Mouse (Mus musculus): ENCODE results near the gene Plekhb1.

The Plekhb1 gene

GRCm38 (mm10) chr7:100662231-100662630 is at the start of gene Plekhb1:
TSS of gene Plekhb1 (minus strand) at chr7:100662414.
- DNase-seq (ENCODE audit: low read depth, low spot score) = no peak

- DNase-seq (ENCODE audit: low read depth, low spot score) = no peak
Measured at GRCm38 (mm10) chr7:100706883-100707480, 44.8 kb upstream of the Plekhb1 start.

- peak; percentile 95 for DNase-seq (ENCODE audit: low read depth, low spot score)
Measured at GRCm38 (mm10) chr7:100706143-100706841, 44.1 kb upstream of the Plekhb1 start, which contains the start of gene Fam168a. TSS of gene Fam168a (plus strand) at chr7:100706635.

- DNase-seq (ENCODE audit: low read depth, low spot score) = peak; percentile 57
Measured at GRCm38 (mm10) chr7:100699771-100700770, 37.9 kb upstream of the Plekhb1 start.

GRCm38 (mm10) chr7:100693199-100693598 is 31.0 kb upstream of the Plekhb1 start:
- DNase-seq (ENCODE audit: low read depth, low spot score) = peak; percentile 46

- DNase-seq (ENCODE audit: low read depth, low spot score) = no peak
Measured at GRCm38 (mm10) chr7:100688471-100688870, 26.3 kb upstream of the Plekhb1 start.

- peak; percentile 86 for DNase-seq (ENCODE audit: low read depth, low spot score)
Measured at GRCm38 (mm10) chr7:100685061-100686030, 23.1 kb upstream of the Plekhb1 start.

GRCm38 (mm10) chr7:100684538-100684937 is 22.3 kb upstream of the Plekhb1 start:
- peak; percentile 81 for DNase-seq (ENCODE audit: low read depth, low spot score)

- no peak for DNase-seq (ENCODE audit: low read depth, low spot score)
Measured at GRCm38 (mm10) chr7:100684081-100684480, 21.9 kb upstream of the Plekhb1 start.

- no peak for DNase-seq (ENCODE audit: low read depth, low spot score)
Measured at GRCm38 (mm10) chr7:100683241-100683640, 21.0 kb upstream of the Plekhb1 start.

GRCm38 (mm10) chr7:100681132-100681531 is 18.9 kb upstream of the Plekhb1 start:
- DNase-seq (ENCODE audit: low read depth, low spot score) = no peak

GRCm38 (mm10) chr7:100678948-100679880 is 17.0 kb upstream of the Plekhb1 start:
- no peak for DNase-seq (ENCODE audit: low read depth, low spot score)

- no peak for DNase-seq (ENCODE audit: low read depth, low spot score)
Measured at GRCm38 (mm10) chr7:100678052-100678451, 15.8 kb upstream of the Plekhb1 start.

GRCm38 (mm10) chr7:100674941-100675340 is 12.7 kb upstream of the Plekhb1 start:
- DNase-seq (ENCODE audit: low read depth, low spot score) = no peak

GRCm38 (mm10) chr7:100673452-100673851 is 11.2 kb upstream of the Plekhb1 start:
- DNase-seq (ENCODE audit: low read depth, low spot score) = no peak

- no peak for DNase-seq (ENCODE audit: low read depth, low spot score)
Measured at GRCm38 (mm10) chr7:100670646-100671045, 8.4 kb upstream of the Plekhb1 start.

- DNase-seq (ENCODE audit: low read depth, low spot score) = no peak
Measured at GRCm38 (mm10) chr7:100663729-100664304, 1.6 kb upstream of the Plekhb1 start.

GRCm38 (mm10) chr7:100663190-100663589 is 976 bp upstream of the Plekhb1 start:
- peak; percentile 88 for DNase-seq (ENCODE audit: low read depth, low spot score)

- DNase-seq (ENCODE audit: low read depth, low spot score) = no peak
Measured at GRCm38 (mm10) chr7:100661264-100661663, 950 bp downstream of the Plekhb1 start.
